Mouse (Mus musculus): ENCODE measurements at regions not wholly inside any gene's neighbourhood (a gene's known extent, or its start where the extent isn't known, plus 50 kb on each side); places are given as distances from the start of the nearest gene placed in this dataset.
"Not testable (repeated sequence)": the region's sequence is repeated elsewhere in the genome, so short reads cannot be mapped to it uniquely, and the experiment has no call there.

DNA sequence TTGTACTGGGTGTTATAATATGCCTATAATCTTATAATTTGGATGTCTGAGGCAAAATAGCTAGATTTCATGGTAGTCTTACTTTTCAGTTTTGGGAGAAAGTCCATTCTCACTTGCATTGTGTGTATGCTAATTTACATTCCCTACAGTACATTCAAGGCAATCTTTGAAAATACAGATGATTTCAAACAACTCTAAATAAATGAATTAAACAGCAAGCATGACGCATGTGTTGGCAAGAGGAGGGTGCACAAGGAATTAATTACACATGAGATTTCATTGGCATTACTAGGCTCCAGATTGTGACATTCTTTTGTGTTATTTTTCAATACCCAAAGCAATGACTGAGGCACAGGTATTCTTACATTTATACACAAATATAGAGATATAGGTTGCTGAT is 495.2 kb upstream of the Cypt12 start:
- DNase-seq (ENCODE audit: low spot score in 2 of 2): no peak

GRCm38 (mm10) chr3:17460545-17460944 is 487.7 kb upstream of the Cypt12 start:
- DNase-seq (ENCODE audit: low spot score in 2 of 2): peak in 1 of 2 experiments; percentile 10

- no peak for DNase-seq (ENCODE audit: low spot score in 2 of 2)
Observed at GRCm38 (mm10) chr3:17461365-17461764, 486.8 kb upstream of the Cypt12 start.

- no peak for DNase-seq (ENCODE audit: low spot score in 2 of 2)
Observed at GRCm38 (mm10) chr3:17473812-17474211, 474.4 kb upstream of the Cypt12 start.

DNA sequence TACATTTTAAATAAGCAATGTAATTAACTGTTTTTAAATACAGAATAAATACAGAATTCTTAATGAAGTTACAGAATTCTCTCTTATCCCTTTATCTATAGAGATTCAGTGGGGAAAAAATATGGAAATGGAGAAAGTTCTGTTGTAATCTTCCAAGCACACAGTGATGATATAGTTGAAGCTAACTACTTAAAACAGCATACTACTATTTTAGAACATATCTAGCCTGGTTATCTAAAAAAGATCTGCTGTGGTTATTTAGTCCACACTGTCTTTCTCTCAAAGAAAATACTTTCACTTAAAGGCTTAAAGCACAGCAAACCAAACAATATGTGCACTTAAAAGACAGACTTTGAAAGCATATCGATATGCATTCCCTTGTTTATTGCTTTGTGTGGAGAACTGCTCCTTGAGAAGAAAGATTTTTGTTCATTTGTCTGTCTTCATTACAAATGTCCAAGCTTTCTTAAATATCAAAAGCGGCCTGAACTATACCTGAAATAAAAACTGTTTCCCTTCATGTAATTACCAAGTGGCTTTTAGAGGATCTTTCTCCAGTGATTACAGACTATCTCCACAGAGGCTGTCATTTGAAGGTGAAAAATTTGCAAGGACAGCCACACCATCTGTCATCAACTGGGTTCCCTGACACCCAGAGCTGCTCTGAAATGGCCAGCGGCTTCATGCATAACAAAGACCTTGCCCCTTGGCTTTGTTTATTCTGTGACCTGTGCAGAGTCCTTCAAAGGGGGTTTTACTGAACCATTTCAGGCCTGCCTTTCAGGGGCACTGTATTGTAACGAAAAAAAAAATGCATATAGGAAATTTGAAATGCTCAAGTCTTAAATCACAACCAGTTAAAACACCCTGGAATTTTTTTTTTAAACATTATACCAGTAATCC is 458.7 kb upstream of the Cypt12 start:
- DNase-seq (ENCODE audit: low spot score in 2 of 2): no peak

DNA sequence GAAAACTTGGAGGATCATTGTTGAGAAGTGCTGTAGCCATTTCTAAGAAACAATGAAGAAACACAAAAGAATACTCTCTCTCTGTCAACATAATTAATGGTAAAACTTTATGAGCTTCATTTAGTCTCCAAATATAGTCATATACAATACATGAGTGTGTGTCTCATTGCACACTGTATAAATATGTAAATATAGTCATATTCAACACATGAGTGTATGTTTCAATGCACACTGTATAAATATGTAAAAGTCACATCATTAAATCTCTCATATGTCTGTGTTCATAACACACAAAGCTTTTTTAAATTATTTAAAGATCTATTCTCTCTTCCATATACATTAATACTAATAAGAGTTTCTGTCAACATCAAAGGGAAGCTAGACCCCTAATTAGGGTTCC is 457.6 kb upstream of the Cypt12 start:
- no peak for DNase-seq (ENCODE audit: low spot score in 2 of 2)

DNA sequence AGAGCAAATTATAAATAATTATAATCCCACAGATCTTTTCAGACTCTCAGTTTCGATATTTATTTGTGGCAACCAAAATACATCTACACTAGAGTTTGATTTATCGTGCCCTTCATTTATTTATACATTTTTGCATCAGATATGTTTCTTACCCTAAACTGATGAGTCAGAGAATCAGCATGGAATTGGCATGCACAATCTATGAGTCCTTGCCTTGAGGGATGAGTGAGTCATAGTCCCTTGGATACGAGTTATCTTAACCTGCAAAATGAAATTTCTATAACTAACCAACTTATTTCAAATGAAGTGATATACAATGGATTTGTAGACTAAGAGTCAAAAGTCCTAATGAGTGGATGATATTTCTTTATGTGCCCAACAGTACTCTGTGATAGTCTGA is 449.9 kb upstream of the Cypt12 start:
- no peak for DNase-seq (ENCODE audit: low spot score in 2 of 2)

DNA sequence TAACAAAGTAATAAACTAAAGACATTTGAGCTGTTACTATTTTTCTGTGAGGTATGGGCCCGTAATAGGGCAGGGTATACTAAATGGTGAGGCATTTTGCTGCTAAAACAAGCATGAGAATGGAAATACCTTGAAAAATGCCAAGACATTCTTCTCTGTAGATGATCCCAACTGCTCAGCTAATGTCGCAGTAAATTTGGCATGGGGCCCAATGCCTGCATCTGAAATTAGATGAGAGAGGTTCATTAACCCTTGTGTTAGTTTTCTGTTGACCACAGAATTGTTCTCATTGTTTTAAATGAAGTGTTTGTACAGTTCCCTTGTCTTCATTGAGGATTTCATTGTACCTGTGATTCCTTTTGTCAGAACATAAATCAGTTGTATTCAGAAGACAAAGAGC is 446.7 kb upstream of the Cypt12 start:
- DNase-seq (ENCODE audit: low spot score in 2 of 2): no peak

DNA sequence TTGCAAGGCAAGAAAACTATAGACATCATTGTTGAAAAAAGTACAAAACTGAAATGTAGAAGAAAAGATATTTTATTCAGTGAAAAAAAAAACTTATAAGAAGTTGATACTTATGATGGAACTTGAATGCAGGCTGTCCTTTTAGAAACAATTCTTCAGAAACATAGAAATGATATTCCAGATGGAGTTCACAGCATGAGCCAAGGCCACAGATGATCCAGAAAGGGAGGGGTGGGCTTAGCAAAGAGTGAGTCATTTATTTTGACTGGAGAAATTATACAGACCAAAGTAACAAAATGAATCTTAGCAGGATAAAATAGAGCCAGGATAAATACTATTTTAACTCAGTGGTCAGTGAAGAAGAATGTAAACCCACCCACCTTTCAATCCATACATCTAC is 406.9 kb upstream of the Cypt12 start:
- DNase-seq (ENCODE audit: low spot score in 2 of 2): no peak

- DNase-seq (ENCODE audit: low spot score in 2 of 2): no peak
Observed at GRCm38 (mm10) chr3:17547559-17548059, 400.6 kb upstream of the Cypt12 start.

GRCm38 (mm10) chr3:17582487-17582886 is 365.7 kb upstream of the Cypt12 start:
- no peak for DNase-seq (ENCODE audit: low spot score in 2 of 2)

DNA sequence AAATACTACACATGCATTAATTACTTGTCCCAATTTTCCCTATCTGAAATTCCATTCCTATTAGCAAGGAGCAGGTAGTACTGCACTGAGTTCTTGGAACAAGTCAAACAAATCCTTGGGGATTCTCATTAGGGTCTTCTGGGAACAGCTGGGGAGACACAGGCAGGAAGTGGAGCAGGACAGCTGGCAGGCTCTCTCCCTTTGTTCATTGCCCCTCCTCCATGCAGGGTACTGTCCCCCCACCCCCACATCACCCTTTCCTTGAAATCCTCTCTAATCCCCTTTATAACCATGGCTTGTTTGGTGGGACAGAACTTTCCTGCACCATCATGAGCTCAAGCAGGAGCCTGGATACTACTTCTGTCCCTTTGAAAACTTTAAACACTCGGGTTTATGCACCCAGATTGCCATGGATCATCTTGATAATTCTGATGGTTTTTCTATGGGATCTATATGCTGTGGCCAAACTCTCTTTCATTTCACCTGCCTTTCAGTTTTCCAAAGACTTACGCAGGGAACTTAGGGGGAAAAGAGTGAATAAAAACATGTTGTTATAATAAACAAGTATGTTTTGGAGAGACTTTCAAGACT is 358.2 kb upstream of the Cypt12 start:
- DNase-seq (ENCODE audit: low spot score in 2 of 2): no peak

GRCm38 (mm10) chr3:17592463-17592862 is 355.7 kb upstream of the Cypt12 start:
- DNase-seq (ENCODE audit: low spot score in 2 of 2): no peak

DNA sequence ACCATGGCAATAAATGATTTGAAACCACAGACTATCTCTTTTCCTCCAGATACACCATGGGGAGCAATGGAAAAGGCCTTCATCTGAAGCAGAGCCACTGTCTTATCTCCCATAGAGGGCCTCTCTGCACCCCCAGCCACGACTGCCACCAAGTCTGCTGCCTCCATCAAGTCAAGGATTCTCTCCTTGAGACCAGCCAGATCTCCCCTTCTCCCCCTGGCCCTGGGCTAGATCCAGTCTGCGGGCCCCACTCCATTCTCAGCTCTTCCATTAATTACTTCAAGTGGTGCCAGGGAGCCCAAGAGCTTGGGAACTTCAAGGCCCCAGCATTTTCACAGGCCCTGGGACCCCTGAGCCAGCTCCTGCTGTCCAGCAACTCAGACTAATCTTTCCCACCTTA is 351.8 kb upstream of the Cypt12 start:
- no peak for DNase-seq (ENCODE audit: low spot score in 2 of 2)

DNA sequence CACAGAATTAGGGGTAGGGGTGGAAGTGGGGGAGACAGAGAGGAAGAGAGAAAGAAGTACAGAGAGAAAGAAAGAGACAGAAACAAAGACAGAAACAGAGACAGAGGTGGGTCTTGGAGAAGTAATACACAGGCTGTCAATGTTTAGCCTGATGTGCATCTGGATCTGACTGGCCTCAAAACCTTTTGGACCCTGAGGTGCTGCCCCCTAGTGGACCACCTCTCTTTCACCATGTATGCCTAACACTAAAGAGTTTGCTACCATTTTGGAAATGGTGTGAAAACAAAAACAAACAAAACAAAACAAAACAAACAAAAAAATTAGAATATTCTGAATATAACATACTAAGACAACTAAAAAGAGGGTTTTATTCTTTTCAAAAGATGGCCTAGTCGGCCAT is 334.7 kb upstream of the Cypt12 start:
- DNase-seq (ENCODE audit: low spot score in 2 of 2): no peak

DNA sequence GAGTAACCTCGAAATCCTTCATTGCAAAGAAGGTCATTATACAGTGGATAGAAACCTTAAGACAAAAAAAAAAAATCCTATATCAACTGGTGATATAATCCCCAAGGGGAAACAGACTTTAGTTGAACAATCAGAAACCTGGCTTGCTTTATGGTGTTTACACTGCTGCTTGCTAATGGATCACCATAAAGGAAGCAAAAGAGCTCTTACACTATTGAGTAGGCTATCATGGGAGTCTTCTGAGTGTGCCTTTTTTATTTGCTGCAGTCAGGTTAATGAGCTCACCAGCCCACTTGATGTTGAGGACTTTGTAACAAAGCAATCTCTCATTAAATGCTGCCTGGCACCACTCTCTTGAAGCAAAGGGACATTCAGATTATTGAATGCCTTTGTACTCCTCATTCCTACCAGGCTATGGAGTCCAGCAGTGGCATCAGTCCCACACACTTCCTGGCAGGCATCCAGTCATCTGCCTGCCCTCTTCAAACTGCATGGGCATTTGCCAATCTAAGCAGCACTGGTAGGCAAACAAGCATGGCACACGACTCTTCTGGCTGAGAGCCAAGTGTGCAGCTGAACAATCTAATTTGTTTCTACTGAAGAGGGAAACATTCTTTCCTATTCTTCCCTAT is 331.7 kb upstream of the Cypt12 start:
- peak in 1 of 2 experiments; percentile 64 for DNase-seq (ENCODE audit: low spot score in 2 of 2)

DNA sequence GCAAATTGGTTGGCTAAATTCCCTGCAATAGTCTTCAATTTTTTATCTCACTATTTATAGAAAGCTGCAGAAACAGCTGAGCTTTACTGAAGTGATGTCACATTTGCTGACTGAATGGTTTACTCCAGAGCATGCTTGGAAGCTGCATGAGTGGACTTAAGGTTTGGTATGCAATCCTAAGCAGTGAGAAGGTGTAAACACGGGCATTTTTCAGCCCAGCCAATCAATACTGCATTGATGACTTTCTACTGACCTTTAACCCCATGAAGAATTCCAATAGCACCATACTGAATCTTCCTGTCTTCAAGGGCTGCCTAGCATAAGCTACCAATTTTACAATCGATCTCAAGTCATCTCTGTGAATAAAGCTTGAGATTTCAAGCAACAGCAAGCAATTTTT is 328.7 kb upstream of the Cypt12 start:
- DNase-seq (ENCODE audit: low spot score in 2 of 2): no peak

- DNase-seq (ENCODE audit: low spot score in 2 of 2): peak; percentile 47 to 88
Observed at GRCm38 (mm10) chr3:17619890-17620289, 328.3 kb upstream of the Cypt12 start.

GRCm38 (mm10) chr3:17620398-17620797 is 327.8 kb upstream of the Cypt12 start:
- no peak for DNase-seq (ENCODE audit: low spot score in 2 of 2)

DNA sequence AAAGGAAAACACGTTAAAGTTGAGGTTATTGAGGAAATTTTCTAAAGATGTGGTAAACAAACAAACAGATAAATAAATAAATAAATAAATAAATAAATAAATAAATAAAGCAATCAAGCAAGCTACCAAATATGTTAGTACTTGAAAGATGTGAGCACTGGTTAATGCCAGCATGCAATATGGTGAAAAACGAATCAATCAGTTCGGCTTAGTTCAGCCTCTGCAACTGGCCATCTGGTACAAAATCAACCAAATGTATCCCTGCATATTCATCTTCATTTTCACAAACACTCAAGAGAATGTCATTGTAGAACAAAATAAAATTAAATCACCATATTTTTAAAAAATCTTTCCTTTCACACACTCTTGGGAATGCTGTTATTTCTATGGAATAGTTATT is 315.7 kb upstream of the Cypt12 start:
- DNase-seq (ENCODE audit: low spot score in 2 of 2): no peak

GRCm38 (mm10) chr3:17636276-17636675 is 311.9 kb upstream of the Cypt12 start:
- no peak for DNase-seq (ENCODE audit: low spot score in 2 of 2)

DNA sequence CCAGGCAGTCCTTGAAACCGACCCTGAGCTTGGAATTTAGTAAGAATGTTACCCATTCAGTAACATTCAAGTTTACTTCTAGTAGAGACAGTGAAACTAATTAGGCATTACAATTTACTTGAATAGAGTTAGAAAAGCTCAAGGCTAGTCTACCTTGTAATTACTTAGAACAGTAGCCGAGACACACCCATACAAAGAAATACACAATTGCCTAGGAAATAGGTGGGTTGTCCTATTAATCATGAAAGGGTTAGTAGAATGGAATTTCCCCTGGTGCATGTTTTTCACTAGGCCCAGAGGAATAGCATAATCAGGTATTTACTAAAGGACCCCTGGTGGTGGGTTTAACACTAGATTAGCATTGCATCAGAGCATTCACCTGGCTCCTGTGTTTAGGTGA is 288.2 kb upstream of the Cypt12 start:
- not testable (repeated sequence) for DNase-seq (ENCODE audit: low spot score in 2 of 2)

- no peak for DNase-seq (ENCODE audit: low spot score in 2 of 2)
Observed at GRCm38 (mm10) chr3:17661987-17662386, 286.2 kb upstream of the Cypt12 start.

All from frontal cortex, postnatal 36 days (tissue).